Mouse (Mus musculus): ENCODE measurements around the gene Rrm1.

DNA sequence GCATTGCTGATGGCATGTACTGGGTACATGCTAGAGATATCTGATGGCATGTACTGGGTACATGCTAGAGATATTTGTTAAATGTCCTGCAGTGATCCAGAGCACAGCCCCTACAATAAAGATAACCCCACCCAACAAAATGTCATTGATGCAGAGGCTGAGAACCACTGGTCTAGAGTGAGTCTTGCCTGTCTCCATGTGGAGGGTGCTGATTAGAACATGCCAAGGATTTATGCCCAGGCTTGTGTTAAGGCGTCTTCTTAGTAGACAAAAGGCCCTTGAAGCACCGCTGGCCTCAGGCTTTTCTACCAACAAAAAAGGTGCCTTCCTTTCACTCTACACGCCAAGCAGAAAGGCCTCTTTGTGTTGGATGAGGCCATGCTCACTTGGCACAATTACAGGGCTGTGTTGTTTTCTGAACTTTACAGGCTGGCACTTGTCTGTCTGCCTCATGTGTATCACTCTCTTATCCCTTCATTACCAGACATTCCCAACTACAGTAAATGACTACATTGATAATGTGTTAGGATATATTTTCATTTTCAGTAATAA is 42.2 kb upstream of the Rrm1 start:
- TF ChIP-seq CTCF (IDR thresholded peaks at IDR 0.05; ENCODE audit: low read depth) (no peak), EP300 (IDR thresholded peaks at IDR 0.05; ENCODE audit: low read depth) (no peak; the same call in 1 of the 2 replicates)
